Mouse (Mus musculus) T-helper 1 cell (primary cell): Measurements from ENCODE around the gene Mpped2.

Source experiments
- in situ Hi-C: fragments of 300-600 bp; cut with MboI, MseI; formaldehyde crosslinking; loops from one replicate; pipeline ENCODE4 v1.15.1; 2025; ENCODE audit warnings: high pct_unique_total_duplicates

Gene Mpped2

GRCm38 (mm10) chr2:106692783-106693701 lies at the start of gene Mpped2:
TSS of gene Mpped2 (plus strand) at chr2:106693269.
- in situ Hi-C loops, result no loop called here

- in situ Hi-C loops, result no loop called here
Observed at GRCm38 (mm10) chr2:106644782-106645181, 48.3 kb upstream of the Mpped2 start.

- in situ Hi-C loops, result no loop called here
Observed at GRCm38 (mm10) chr2:106649686-106650570, 43.1 kb upstream of the Mpped2 start.

- in situ Hi-C loops, result no loop called here
Observed at GRCm38 (mm10) chr2:106652151-106652550, 40.9 kb upstream of the Mpped2 start.

GRCm38 (mm10) chr2:106652741-106653140 lies 40.3 kb upstream of the Mpped2 start:
- in situ Hi-C loops, result no loop called here

- in situ Hi-C loops, result no loop called here
Observed at GRCm38 (mm10) chr2:106653261-106653660, 39.8 kb upstream of the Mpped2 start.

GRCm38 (mm10) chr2:106655271-106655670 lies 37.8 kb upstream of the Mpped2 start:
- in situ Hi-C loops, result no loop called here

GRCm38 (mm10) chr2:106665271-106665670 lies 27.8 kb upstream of the Mpped2 start:
- in situ Hi-C loops, result no loop called here

- in situ Hi-C loops, result loop anchor here (10.0 kb wide), 1 partner anchor 850 kb away; no protein-coding TSS in a partner anchor
Observed at GRCm38 (mm10) chr2:106674319-106674718, 18.8 kb upstream of the Mpped2 start.

GRCm38 (mm10) chr2:106677449-106677848 lies 15.6 kb upstream of the Mpped2 start:
- in situ Hi-C loops, result loop anchor here (10.0 kb wide), 1 partner anchor 853 kb away; no protein-coding TSS in a partner anchor

GRCm38 (mm10) chr2:106679720-106680455 lies 13.2 kb upstream of the Mpped2 start:
- in situ Hi-C loops, result loop anchor here (10.0 kb wide), 1 partner anchor 855 kb away; no protein-coding TSS in a partner anchor

GRCm38 (mm10) chr2:106683185-106683831 lies 9.8 kb upstream of the Mpped2 start:
- in situ Hi-C loops, result no loop called here

GRCm38 (mm10) chr2:106683832-106684231 lies 9.2 kb upstream of the Mpped2 start:
- in situ Hi-C loops, result no loop called here

- in situ Hi-C loops, result no loop called here
Observed at GRCm38 (mm10) chr2:106691753-106692363, 1.2 kb upstream of the Mpped2 start.

- in situ Hi-C loops, result no loop called here
Observed at GRCm38 (mm10) chr2:106692405-106692782, 675 bp upstream of the Mpped2 start.

GRCm38 (mm10) chr2:106693702-106694566 lies 865 bp downstream of the Mpped2 start:
- in situ Hi-C loops, result no loop called here

GRCm38 (mm10) chr2:106694567-106694885 lies 1.5 kb downstream of the Mpped2 start:
- in situ Hi-C loops, result no loop called here

GRCm38 (mm10) chr2:106694886-106695733 lies 2.0 kb downstream of the Mpped2 start:
- in situ Hi-C loops, result no loop called here

- in situ Hi-C loops, result no loop called here
Observed at GRCm38 (mm10) chr2:106695734-106696022, 2.6 kb downstream of the Mpped2 start.
